Mouse (Mus musculus): ENCODE data around the gene Tbc1d22b.

DNA sequence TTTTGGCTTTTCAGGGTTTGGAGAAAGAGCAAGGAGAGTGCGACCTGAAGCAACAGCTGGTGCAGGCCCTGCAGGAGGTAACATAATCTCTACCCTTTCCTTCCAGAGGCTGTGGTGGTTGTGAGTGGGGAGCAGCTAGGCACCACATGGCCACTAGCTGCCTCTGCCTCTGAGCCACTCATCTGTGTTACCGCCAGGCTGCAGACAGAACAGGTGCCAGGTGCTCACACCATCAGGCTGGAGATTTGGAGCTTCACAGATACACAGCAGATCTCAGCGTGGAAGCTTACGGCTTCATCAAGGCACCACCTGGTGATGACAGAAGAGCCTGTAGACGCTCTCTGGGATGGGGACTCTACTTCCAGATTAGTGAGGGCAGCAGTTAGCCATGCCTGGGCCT lies 79.4 kb downstream of the Tbc1d22b start:
- TF ChIP-seq CTCF (IDR thresholded peaks at IDR 0.05; ENCODE audit: insufficient read depth, low read depth, low read length) = no peak
- no peak for TF ChIP-seq POLR2A (IDR thresholded peaks at IDR 0.05; ENCODE audit: insufficient read depth, low read depth, low read length)

Measured in olfactory bulb, adult 2 months (tissue).